Mouse (Mus musculus) forebrain, embryonic 10.5 days (tissue): ENCODE measurements around the gene Gm5148. TPM values are rescaled to one million over a fixed set of nuclear protein-coding genes. Genes with fewer than 3 reads are reported as not detected.

Experiments used
- DNase-seq: peaks from one replicate; pipeline ENCODE4 v3.0.0-alpha.2; 2017; ENCODE audit warnings: low spot score; ENCODE audit errors: extremely low spot score
- H3K27ac ChIP-seq: fragments of 300-500 bp; sonication (generic); 2 replicates; pipeline ENCODE4 v1.5.1; 2016; ENCODE audit warnings: mild to moderate bottlenecking
- H3K27me3 ChIP-seq: fragments of 300-500 bp; sonication (generic); 2 replicates; pipeline ENCODE4 v1.6.1; 2016; ENCODE audit warnings: mild to moderate bottlenecking; ENCODE audit not compliant: poor library complexity, severe bottlenecking
- H3K36me3 ChIP-seq: fragments of 300-500 bp; sonication (generic); replicated peaks from 2 replicates; pipeline ENCODE4 v1.6.1; 2016; ENCODE audit warnings: mild to moderate bottlenecking, moderate library complexity
- H3K4me1 ChIP-seq: fragments of 300-500 bp; sonication (generic); 2 replicates; pipeline ENCODE4 v1.6.1; 2016
- H3K4me3 ChIP-seq: fragments of 300-500 bp; sonication (generic); 2 replicates; pipeline ENCODE4 v1.5.1; 2016; ENCODE audit warnings: mild to moderate bottlenecking, moderate library complexity
- H3K9me3 ChIP-seq: fragments of 300-500 bp; sonication (generic); 2 replicates; pipeline ENCODE4 v1.6.1; 2016; ENCODE audit warnings: mild to moderate bottlenecking, moderate library complexity
- WGBS: fragments of 180-500 bp; shearing (Covaris S2); methylation state at CpG from one replicate; pipeline ENCODE4 v1.1.7; 2016; 5-methylcytosine and 5-hydroxymethylcytosine counted together
- polyA plus RNA-seq: library from polyadenylated mRNA; unstranded; fragments of >200 nt; fragmentation: Nextera tagmentation; extraction: Ambion mirVana; gene quantifications from 2 replicates; pipeline ENCODE4 v1.2.1, GENCODE M21; 2016

The Gm5148 gene
- polyA plus RNA-seq, 1 experiment from 2014 or later, result 2.4 TPM

DNA sequence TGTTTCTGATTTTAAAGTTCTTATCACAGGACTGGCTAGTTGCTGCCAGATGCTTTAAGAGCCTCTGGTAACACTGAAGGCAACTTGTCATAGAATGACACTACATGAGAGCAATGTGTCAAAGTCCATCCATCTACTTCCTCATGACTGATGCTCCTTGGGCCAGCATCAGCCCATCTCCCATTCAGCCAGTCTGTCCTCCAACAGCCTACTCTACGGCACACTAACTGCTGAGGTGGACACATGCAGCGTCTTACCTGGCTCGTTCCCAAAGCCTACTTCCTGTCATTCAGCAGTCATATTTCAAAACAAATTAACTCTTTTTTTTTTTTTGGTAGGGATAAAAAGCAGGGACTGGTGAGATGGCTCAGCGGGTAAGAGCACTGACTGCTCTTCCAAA lies 17.9 kb downstream of the Gm5148 start:
- H3K36me3 ChIP-seq, result no peaks in the 10 kb centered on the region
- H3K27me3 ChIP-seq, result no peaks in the 10 kb centered on the region
- WGBS, result 90% methylated on average over 4 of the region's 4 CpGs
- H3K27ac ChIP-seq, result no peak overlapping the region
- no peak overlapping the region for H3K4me3 ChIP-seq
- H3K9me3 ChIP-seq, result peaks cover 14% of the 10 kb centered on the region
- no peak for DNase-seq
- peaks cover 17% of the 10 kb centered on the region for H3K4me1 ChIP-seq

DNA sequence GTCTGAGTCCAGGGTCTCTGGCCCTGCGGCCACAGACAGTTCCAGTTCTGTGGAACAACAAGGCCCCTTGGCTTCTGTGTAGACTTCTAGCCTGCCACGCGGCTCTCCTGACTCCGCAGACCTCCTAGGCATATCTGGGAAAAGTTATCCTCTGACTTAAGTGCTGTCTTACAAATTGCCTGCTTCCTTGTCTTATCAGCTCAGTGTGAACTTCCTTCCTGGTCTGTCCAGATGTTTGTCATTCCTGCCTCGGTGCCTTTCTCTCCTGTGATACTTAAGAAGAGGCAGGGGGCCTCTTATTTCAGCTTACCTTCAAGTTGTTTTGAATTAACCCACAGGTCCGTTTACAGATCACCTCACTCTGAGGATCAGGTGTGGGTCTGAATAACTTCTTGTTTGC lies 18.9 kb downstream of the Gm5148 start:
- H3K9me3 ChIP-seq, result peaks cover 14% of the 10 kb centered on the region
- H3K4me1 ChIP-seq, result peaks cover 17% of the 10 kb centered on the region
- DNase-seq, result no peak
- no peak overlapping the region for H3K4me3 ChIP-seq
- no peaks in the 10 kb centered on the region for H3K27me3 ChIP-seq
- no peaks in the 10 kb centered on the region for H3K36me3 ChIP-seq
- WGBS, result 54% methylated on average over 6 of the region's 6 CpGs
- peak overlapping the region; percentile 48 for H3K27ac ChIP-seq

- H3K27me3 ChIP-seq, result no peaks in the 10 kb centered on the region
- no peak overlapping the region for H3K4me3 ChIP-seq
- WGBS, result 44% methylated on average over 14 of the region's 14 CpGs
- H3K9me3 ChIP-seq, result peaks cover 9% of the 10 kb centered on the region
- peak overlapping the region; percentile 48 for H3K27ac ChIP-seq
- no peak for DNase-seq
- no peaks in the 10 kb centered on the region for H3K36me3 ChIP-seq
- peaks cover 17% of the 10 kb centered on the region for H3K4me1 ChIP-seq
Measured at GRCm38 (mm10) chr3:37704701-37705279, 19.5 kb downstream of the Gm5148 start.

DNA sequence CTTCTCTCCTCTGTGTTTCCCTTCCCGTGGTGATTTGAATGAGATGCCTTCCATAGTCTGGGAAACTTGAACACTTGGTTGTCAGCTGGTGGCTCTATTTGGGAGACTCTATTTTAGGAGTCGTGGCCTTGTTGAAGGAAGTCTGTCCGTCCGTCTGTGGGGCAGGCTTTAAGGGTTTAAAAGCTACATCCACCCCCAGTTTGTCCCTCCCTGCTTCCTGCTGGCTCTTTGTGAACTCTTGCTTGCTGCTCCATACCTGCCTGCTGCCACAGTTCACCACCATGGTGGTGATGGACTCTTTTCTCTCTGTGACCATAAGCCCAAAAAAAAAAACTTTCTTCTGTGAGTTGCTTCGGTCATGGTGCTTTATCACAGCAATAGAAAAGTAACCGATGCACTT lies 21.2 kb downstream of the Gm5148 start:
- peaks cover 12% of the 10 kb centered on the region for H3K4me1 ChIP-seq
- no peak overlapping the region for H3K27ac ChIP-seq
- DNase-seq, result no peak
- peaks cover 9% of the 10 kb centered on the region for H3K9me3 ChIP-seq
- 92% methylated on average over 6 of the region's 6 CpGs for WGBS
- H3K4me3 ChIP-seq, result no peak overlapping the region
- H3K27me3 ChIP-seq, result no peaks in the 10 kb centered on the region
- no peaks in the 10 kb centered on the region for H3K36me3 ChIP-seq

- H3K9me3 ChIP-seq, result no peaks in the 10 kb centered on the region
- no peaks in the 10 kb centered on the region for H3K4me1 ChIP-seq
- no peak overlapping the region for H3K4me3 ChIP-seq
- peaks cover 2% of the 10 kb centered on the region; the same call in 1 of the 2 replicates for H3K27me3 ChIP-seq
- no peaks in the 10 kb centered on the region for H3K36me3 ChIP-seq
- WGBS, result 92% methylated on average over 8 of the region's 8 CpGs
- no peak overlapping the region for H3K27ac ChIP-seq
- no peak for DNase-seq
Measured at GRCm38 (mm10) chr3:37693552-37693951, 30.7 kb downstream of the Gm5148 start.

- no peak for DNase-seq
- Histone ChIP-seq H3K27me3 (peaks cover 8% of the 10 kb centered on the region), H3K4me1 (no peaks in the 10 kb centered on the region), H3K36me3 (no peaks in the 10 kb centered on the region), H3K4me3 (no peak overlapping the region), H3K9me3 (no peaks in the 10 kb centered on the region), H3K27ac (no peak overlapping the region)
- WGBS, result 77% methylated on average over 4 of the region's 4 CpGs
Measured at GRCm38 (mm10) chr3:37692945-37693344, 31.3 kb downstream of the Gm5148 start.

GRCm38 (mm10) chr3:37687158-37687980 lies 36.9 kb downstream of the Gm5148 start:
- H3K36me3 ChIP-seq, result no peaks in the 10 kb centered on the region
- 26% methylated on average over 28 of the region's 28 CpGs for WGBS
- H3K4me3 ChIP-seq, result peak overlapping the region; percentile 46
- H3K27me3 ChIP-seq, result peaks cover 45% of the 10 kb centered on the region
- DNase-seq, result no peak
- no peaks in the 10 kb centered on the region for H3K9me3 ChIP-seq
- peaks cover 21% of the 10 kb centered on the region for H3K4me1 ChIP-seq
- peak overlapping the region; percentile 74 for H3K27ac ChIP-seq

GRCm38 (mm10) chr3:37686751-37687150 lies 37.5 kb downstream of the Gm5148 start:
- H3K27ac ChIP-seq, result peak overlapping the region; percentile 74
- DNase-seq, result no peak
- H3K9me3 ChIP-seq, result no peaks in the 10 kb centered on the region
- peak overlapping the region; percentile 46 for H3K4me3 ChIP-seq
- no peaks in the 10 kb centered on the region for H3K36me3 ChIP-seq
- 23% methylated on average over 6 of the region's 6 CpGs for WGBS
- peaks cover 21% of the 10 kb centered on the region for H3K4me1 ChIP-seq
- peaks cover 45% of the 10 kb centered on the region for H3K27me3 ChIP-seq

- H3K27me3 ChIP-seq, result peaks cover 45% of the 10 kb centered on the region
Measured at GRCm38 (mm10) chr3:37686219-37686618, 38.1 kb downstream of the Gm5148 start.

GRCm38 (mm10) chr3:37676291-37676690 lies 48.0 kb downstream of the Gm5148 start:
- Histone ChIP-seq H3K36me3 (no peaks in the 10 kb centered on the region), H3K9me3 (no peaks in the 10 kb centered on the region), H3K4me1 (peaks cover 39% of the 10 kb centered on the region), H3K27me3 (peaks cover 46% of the 10 kb centered on the region), H3K27ac (no peak overlapping the region), H3K4me3 (no peak overlapping the region)
- DNase-seq, result no peak
- WGBS, result 87% methylated on average over 8 of the region's 8 CpGs

More at GRCm38 (mm10) chr3:37686219-37686618, 38.1 kb downstream of the Gm5148 start:
- Histone ChIP-seq H3K9me3 (no peaks in the 10 kb centered on the region), H3K36me3 (no peaks in the 10 kb centered on the region), H3K4me3 (no peak overlapping the region), H3K27ac (no peak overlapping the region), H3K4me1 (peaks cover 21% of the 10 kb centered on the region)
- no peak for DNase-seq
- 51% methylated on average over 7 of the region's 7 CpGs for WGBS

DNA sequence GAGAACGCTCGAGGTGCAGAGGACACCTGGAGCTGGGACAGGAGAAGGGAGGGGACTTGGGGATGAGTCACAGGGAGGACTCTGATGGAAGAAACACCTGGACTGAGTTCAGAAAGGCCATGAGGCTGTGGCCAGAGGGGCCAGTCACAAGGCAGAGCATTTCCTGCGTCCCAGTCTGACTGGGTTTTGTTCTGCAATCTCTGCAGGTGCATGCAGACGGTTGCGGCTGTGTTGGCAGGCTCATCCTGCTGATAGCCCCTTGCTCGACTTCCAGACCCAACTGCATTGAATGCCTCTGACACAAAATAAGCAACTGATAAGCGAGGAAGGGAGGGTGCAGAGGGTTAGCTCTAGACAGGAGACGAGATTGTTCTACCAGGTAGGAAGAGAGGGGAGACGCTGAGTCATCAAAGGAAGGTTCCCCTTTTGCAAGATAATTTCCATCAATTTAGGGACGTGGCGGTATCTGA lies 49.2 kb downstream of the Gm5148 start:
- DNase-seq, result no peak
- Histone ChIP-seq H3K4me3 (no peak overlapping the region), H3K9me3 (no peaks in the 10 kb centered on the region), H3K27ac (peak overlapping the region; percentile 5; the same call in 1 of the 2 replicates), H3K27me3 (peaks cover 54% of the 10 kb centered on the region), H3K36me3 (no peaks in the 10 kb centered on the region), H3K4me1 (peaks cover 40% of the 10 kb centered on the region)
- 84% methylated on average over 11 of the region's 11 CpGs for WGBS

GRCm38 (mm10) chr3:37673513-37674261 lies 50.6 kb downstream of the Gm5148 start:
- WGBS, result 49% methylated on average over 13 of the region's 13 CpGs
- peak overlapping the region; percentile 68 for H3K27ac ChIP-seq
- peak; percentile 49 for DNase-seq
- H3K27me3 ChIP-seq, result peaks cover 59% of the 10 kb centered on the region
- peaks cover 11% of the 10 kb centered on the region for H3K9me3 ChIP-seq
- peaks cover 40% of the 10 kb centered on the region for H3K4me1 ChIP-seq
- peaks cover 9% of the 10 kb centered on the region for H3K36me3 ChIP-seq
- H3K4me3 ChIP-seq, result no peak overlapping the region
